Mouse (Mus musculus): ENCODE measurements at regions not wholly inside any gene's neighbourhood (a gene's known extent, or its start where the extent isn't known, plus 50 kb on each side); places are given as distances from the start of the nearest gene placed in this dataset.

- TF ChIP-seq CTCF (IDR thresholded peaks at IDR 0.05; ENCODE audit: borderline replicate concordance, control insufficient read depth, extremely low read depth, insufficient read depth, low read length, poor library complexity), result no peak
- no peak for TF ChIP-seq POLR2A (IDR thresholded peaks at IDR 0.05; ENCODE audit: control insufficient read depth, extremely low read depth, insufficient read depth, low read length, poor library complexity)
These were observed 216.8 kb upstream of the Zpld1 start for GRCm38 (mm10) chr16:55514448-55515200.
